Mouse (Mus musculus) layer of hippocampus, adult 8-10 months (tissue): ENCODE measurements around the gene Myo18b. TPM values are rescaled to one million over a fixed set of nuclear protein-coding genes. Genes with fewer than 3 reads are reported as not detected.

Experiments used
- total RNA-seq, 4 experiments: library from RNA; stranded (reverse); gene quantifications; 2 replicates each; pipeline ENCODE4 v1.2.4; 2022

Myo18b gene
- total RNA-seq, 4 experiments from 2014 or later, result 1.5 to 2.1 (median 1.8) TPM

Other genes starting within 250 kb of the Myo18b start
- 100 to 1,000 TPM in 1 of 4 experiments, 10 to 100 TPM in 3; 72.2 to 102 (median 84.2) TPM for gene Grk3, start 119.4 kb upstream of the Myo18b start, total RNA-seq
- gene Crybb2, start 173.8 kb upstream of the Myo18b start, total RNA-seq, result not detected
- gene Crybb3, start 185.2 kb upstream of the Myo18b start, total RNA-seq, result 1 to 10 TPM; 1.7 to 3.1 (median 2.0) TPM